Mouse (Mus musculus): ENCODE data around the gene Tmprss12.
"Not testable (repeated sequence)": the region's sequence is repeated elsewhere in the genome, so short reads cannot be mapped to it uniquely, and the experiment has no call there.

Tmprss12 gene

GRCm38 (mm10) chr15:100280626-100281025 lies at the start of gene Tmprss12:
TSS of gene Tmprss12 (plus strand) at chr15:100280837.
- no peak for DNase-seq

DNA sequence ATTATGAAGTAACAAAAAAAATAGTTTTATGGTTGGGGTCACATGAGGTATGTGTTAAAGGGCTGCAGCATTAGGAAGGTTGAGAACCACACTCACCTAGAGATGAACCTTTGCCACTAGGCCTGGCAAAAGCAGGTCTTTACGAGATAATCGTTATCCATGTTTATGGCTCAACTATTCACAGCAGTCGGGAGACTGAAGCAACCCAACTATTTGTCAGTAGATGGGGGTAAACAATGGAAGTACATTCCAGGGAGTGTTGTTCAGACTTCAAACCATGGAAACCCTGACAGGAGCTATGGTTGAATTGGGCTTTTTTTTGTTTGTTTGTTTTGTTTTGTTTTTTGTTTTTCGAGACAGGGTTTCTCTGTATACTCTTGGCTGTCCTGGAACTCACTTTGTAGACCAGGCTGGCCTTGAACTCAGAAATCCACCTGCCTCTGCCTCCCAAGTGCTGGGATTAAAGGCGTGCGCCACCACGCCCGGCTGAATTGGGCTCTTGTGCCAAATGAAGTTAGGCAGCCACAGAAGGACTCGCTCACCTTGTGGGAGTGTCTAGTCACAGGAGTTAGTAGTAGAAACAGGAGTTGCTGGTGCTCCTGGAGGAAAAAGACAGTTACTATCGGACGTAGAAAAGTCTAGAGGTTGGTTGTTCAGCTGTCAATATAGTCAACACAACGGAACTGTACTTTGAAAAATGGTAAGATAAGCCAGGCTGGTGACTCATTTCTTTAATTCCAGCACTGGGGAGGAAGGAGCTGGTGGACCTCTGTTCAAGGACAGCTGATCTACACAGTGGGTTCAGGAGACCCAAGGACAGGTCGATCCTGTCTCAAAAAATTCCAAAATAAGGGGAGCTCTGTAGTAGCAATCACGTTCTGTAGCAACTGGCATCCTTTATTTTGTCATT lies 48.8 kb upstream of the Tmprss12 start:
- DNase-seq, result no peak

DNA sequence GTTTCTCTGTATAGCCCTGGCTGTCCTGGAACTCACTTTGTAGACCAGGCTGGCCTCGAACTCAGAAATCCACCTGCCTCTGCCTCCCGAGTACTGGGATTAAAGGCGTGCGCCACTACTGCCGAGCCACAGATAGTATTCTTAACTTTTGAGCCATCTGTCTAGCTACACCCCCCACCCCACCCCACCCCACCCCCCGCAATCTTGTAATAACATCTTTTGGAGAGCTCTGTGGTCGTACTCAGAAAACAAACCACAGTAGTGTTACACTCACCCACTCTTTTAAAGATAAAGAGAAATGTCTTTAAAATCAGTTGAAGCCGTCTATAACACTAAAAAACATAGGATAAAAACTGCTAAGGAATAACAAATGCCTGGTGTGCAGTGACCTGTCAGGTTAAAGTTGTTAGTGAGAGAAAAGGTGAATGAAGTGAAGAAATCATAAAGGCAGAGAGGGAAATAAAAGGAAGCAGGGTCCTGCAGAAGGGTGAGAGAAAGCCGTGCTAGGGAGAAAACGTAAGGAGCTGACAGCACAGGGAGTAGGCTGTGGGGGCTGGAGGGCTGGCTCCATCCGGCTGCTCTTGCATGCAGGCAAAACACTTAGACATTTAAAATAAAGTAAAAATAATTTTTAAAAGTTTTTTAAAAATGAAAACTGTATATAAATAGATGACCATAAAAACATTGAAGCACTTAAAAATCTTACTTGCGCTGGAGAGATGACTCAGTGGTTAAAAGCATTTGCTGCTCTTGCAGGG lies 45.2 kb upstream of the Tmprss12 start:
- no peak for DNase-seq

DNA sequence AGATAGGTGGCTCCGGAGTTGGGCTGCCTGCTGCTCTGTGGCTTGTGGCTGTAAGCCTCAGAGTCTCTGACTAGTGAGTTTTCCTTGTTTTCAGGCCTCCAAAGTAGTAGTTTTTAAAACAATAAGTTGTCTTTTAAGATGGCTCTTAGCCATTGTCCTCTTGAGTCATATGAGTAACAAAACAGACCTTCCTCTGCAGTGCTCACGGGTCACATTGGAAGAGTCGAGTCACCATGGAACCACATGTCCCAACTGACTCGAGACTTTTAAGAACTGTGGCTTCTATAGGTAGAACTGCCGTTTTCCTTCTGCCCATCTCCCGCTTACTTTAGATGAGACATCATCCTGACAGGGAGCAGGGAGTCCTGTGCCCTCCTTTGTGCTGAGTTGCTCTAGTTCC lies 43.7 kb upstream of the Tmprss12 start:
- no peak for DNase-seq

DNA sequence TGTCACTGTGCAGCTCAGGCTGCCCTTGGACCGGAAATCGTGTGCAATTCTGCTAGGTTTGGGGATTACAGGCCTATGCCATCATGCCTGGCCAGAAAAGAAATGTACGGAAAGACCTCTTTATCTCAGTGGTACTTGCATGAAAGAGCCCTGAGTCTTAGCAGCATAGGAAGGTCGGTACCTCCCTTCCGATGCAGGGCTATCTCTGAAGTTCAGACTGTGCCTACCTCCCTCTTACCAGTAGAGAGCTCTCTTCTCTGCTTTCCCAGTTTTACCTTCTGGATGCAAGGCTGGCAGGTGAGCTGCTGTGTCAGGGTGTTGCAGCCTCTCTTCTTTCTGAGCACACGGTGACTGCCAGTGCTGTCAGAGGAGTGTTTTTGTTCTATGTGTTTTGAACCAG lies 38.9 kb upstream of the Tmprss12 start:
- DNase-seq, result no peak

GRCm38 (mm10) chr15:100245951-100246350 lies 34.7 kb upstream of the Tmprss12 start:
- no peak for DNase-seq

- no peak for DNase-seq
These were observed 33.3 kb upstream of the Tmprss12 start for GRCm38 (mm10) chr15:100247296-100247695.

DNA sequence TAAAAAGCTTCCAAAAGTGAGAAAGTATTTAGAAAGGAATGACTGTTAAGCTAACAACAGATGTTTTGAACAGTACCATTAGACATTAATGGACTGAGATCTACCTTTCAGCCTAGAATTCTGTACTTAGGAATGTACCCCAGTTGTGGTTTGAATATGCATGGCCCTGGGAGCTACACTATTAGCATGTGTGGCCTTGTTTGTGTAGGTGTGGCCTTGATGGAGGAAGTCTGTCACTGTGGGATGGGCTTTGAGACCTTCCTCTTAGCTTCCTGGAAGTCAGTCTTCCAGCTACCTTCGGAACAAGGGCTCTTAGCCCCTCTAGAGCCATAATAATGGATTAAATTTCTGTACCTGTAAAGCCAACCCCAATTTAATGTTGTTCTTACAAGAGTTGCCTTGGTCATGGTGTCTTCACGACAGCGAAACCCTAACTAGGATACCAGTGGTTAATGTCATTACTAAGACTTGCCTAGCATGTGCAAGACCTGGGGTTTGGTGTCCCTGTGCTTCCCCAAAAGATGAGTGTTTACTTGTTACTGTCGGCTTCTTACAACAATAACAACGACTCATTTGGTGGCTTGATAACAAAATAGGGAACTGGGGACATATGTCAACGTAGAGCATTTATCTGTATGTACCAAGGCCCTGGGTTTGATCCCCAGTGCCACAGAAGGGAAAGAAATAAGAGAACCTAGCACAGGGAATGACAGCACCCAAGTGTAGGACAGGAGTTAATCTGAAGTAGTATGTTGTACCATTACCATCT lies 31.8 kb upstream of the Tmprss12 start:
- DNase-seq, result no peak

- no peak for DNase-seq
These were observed 29.4 kb upstream of the Tmprss12 start for GRCm38 (mm10) chr15:100251153-100251780.

DNA sequence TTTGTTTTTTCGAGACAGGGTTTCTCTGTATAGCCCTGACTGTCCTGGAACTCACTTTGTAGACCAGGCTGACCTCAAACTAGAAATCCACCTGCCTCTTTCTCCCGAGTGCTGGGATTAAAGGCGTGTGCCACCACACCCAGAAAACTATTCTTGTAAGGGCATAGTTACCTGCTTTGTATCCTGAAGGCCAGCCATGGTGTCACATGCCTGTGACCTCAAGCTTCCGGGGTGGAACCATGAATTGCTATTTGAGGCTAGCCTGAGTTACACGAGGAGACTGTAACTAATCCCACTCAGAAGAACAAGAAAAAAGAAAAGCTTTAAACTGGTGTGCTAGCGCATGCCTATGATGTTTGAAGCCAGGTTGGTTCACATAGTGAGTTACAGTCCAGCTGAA lies 24.3 kb upstream of the Tmprss12 start:
- DNase-seq, result no peak

DNA sequence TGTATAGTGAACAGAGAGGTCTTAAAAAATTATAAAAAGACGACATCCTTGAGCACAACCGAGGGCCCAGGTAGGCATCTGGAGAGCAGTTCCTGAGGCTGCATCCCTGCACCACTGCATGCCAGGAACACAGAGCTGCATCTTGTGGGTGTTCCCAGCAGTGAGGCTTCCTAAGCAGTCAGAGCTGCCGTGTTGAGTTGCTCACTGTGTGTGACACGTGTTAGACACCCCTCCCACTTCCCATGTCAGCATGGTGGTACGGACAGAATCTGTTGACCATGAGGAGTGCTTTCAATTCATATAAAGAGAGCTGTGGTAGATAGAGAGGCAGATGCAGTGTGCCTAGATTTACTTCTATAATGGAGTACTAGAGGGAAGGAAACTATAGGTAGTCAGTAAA lies 23.3 kb upstream of the Tmprss12 start:
- no peak for DNase-seq

DNA sequence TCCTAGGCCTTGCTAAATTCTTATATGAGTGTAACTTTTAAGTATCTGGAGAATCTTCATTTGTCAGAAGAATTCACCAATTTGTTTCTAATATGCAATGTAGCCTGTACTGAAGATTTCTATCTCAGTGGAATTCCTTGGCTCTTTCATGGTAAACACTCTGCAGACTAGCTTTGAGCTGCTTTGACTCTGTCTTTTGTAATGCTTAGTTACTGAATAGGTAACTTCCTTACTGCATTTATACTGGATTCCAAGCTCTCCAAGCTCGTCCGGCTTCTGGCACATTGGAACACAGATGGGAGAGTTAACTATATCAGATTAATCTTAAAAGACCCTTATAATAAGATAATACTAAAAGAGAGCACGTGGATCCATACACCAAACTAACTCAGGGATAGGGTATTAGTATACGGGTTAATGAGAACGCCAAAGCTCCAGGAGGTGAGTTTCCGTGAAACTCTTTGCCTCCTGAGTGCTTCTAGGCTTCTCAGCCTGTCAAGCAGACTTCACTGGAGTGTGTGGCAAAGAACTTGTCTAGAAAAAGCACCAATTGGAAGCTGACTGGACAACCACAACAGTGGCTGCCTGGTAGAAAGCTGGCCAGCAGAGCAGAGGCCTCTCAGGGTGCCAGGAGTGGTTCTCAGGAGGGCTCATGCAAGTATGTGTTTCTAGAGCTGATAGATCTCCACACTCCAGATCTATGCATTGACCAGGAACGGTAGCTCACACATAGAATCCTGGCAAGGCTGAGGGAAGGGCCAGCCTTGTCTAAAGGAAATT lies 21.8 kb upstream of the Tmprss12 start:
- DNase-seq, result no peak

- not testable (repeated sequence) for DNase-seq
These were observed 20.3 kb upstream of the Tmprss12 start for GRCm38 (mm10) chr15:100260351-100260750.

DNA sequence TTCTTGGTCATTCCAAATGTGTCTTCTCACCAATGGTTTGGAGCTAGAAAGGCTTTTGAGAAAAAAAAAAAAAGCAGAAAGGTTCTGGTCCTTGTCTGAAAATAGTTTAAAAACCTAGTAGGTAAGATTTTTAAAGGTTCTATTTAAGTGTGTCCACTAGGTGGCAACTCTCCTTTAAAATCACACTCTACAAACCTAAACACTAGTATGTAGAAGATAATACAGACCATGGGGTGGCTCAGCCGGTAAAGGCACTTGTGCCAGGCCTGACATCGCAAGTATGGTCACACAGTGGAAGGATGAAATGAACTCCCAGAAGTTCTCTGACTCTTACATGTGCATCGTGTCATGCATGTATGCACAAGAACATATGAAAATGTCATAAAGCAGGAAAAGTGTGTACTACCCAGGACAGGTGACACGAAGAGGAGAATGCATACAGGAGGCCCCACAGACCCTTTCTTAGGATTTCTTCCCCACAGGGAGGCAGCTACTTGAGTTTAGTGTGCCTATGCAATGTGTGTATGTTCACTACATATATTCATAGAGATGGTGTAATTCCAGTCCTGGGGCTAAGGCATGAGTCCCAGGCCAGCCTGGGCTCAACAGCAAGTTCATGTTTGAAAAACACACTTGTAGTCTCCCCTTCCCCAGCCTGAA lies 17.3 kb upstream of the Tmprss12 start:
- DNase-seq, result peak; percentile 21

DNA sequence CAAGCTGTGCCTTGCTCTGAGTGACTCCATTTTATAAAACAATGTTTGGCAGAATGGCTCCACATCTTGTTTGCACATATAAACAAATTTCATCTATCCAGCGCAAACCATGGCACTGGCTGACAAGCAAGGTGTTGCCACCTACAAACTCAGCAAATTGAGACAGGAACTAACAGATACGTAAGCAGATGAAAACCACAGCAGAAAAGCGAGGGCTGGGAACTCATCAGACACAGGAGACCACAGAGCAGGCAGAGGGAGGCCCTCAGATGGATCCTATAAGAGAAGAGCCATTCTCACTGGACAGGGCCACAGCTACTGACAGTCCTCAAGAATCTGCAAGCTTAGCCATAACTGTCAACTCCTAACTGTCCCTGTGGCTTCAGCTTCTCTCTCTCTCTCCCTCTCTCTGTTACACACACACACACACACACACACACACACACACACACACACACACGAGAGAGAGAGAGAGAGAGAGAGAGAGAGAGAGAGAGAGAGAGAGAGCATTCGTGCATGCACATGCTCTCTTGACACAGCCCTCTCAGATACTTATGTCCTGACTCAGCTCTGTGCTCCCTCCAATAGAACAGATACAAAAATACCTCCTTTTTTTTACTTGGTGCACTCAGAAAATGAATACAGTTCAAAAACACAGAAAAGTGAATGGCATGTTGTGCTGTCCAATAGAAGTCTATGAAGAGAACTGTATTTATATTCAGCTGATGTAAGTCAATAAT lies 14.9 kb upstream of the Tmprss12 start:
- DNase-seq, result no peak

- DNase-seq, result no peak
These were observed 11.7 kb upstream of the Tmprss12 start for GRCm38 (mm10) chr15:100268916-100269315.

GRCm38 (mm10) chr15:100269776-100270175 lies 10.9 kb upstream of the Tmprss12 start:
- DNase-seq, result no peak

GRCm38 (mm10) chr15:100270609-100271008 lies 10.0 kb upstream of the Tmprss12 start:
- DNase-seq, result not testable (repeated sequence)

DNA sequence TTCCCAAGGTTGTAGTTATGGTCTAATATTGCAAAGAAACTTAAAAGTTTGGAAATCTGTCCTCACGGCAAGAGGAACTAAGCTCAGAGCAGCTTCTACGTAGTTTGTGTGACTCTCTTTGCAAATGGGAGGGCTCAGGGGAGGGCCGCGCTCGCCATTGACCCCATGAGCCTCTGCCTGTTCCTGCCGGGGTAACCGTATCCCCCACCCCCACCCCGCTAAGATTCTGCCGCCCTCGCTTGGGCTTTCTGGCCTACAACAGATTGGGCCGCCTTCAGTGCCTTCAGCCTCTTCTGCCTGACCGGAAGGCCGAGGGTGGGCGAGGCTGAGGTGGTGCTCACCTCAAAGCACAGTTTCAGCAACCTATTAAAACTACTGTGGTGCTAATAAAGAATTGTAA lies 9.2 kb upstream of the Tmprss12 start:
- no peak for DNase-seq

GRCm38 (mm10) chr15:100273791-100274308 lies 6.8 kb upstream of the Tmprss12 start:
- DNase-seq, result not testable (repeated sequence)

All from kidney, adult 18-20 months (tissue).